Mouse (Mus musculus): ENCODE measurements at regions not wholly inside any gene's neighbourhood (a gene's known extent, or its start where the extent isn't known, plus 50 kb on each side); places are given as distances from the start of the nearest gene placed in this dataset.

GRCm38 (mm10) chr5:126723304-126724295 is 518.0 kb upstream of the Tmem132c start:
- intact Hi-C loops (cut with DNase I) = no loop called here

- intact Hi-C loops (cut with DNase I) = no loop called here
Measured at GRCm38 (mm10) chr5:126724329-126724728, 517.3 kb upstream of the Tmem132c start.

- intact Hi-C loops (cut with DNase I) = loop anchor here (5.0 kb wide), 1 partner anchor 111 kb away; no protein-coding TSS in a partner anchor
Measured at GRCm38 (mm10) chr5:126733470-126733869, 508.1 kb upstream of the Tmem132c start.

- intact Hi-C loops (cut with DNase I) = no loop called here
Measured at GRCm38 (mm10) chr5:126735733-126736132, 505.9 kb upstream of the Tmem132c start.

GRCm38 (mm10) chr5:126737681-126738080 is 503.9 kb upstream of the Tmem132c start:
- intact Hi-C loops (cut with DNase I) = no loop called here

- intact Hi-C loops (cut with DNase I) = no loop called here
Measured at GRCm38 (mm10) chr5:126740861-126741410, 500.7 kb upstream of the Tmem132c start.

GRCm38 (mm10) chr5:126755107-126755506 is 486.5 kb upstream of the Tmem132c start:
- intact Hi-C loops (cut with DNase I) = no loop called here

- intact Hi-C loops (cut with DNase I) = no loop called here
Measured at GRCm38 (mm10) chr5:126765037-126765707, 476.4 kb upstream of the Tmem132c start.

- intact Hi-C loops (cut with DNase I) = no loop called here
Measured at GRCm38 (mm10) chr5:126769031-126769430, 472.6 kb upstream of the Tmem132c start.

GRCm38 (mm10) chr5:126787706-126788610 is 453.6 kb upstream of the Tmem132c start:
- intact Hi-C loops (cut with DNase I) = no loop called here

GRCm38 (mm10) chr5:126799698-126800279 is 441.8 kb upstream of the Tmem132c start:
- intact Hi-C loops (cut with DNase I) = loop anchor here (10.0 kb wide), 1 partner anchor 135 kb away; no protein-coding TSS in a partner anchor

- intact Hi-C loops (cut with DNase I) = loop anchor here (10.0 kb wide), 1 partner anchor 142 kb away; no protein-coding TSS in a partner anchor
Measured at GRCm38 (mm10) chr5:126806656-126807055, 435.0 kb upstream of the Tmem132c start.

- intact Hi-C loops (cut with DNase I) = no loop called here
Measured at GRCm38 (mm10) chr5:126816069-126816468, 425.5 kb upstream of the Tmem132c start.

- intact Hi-C loops (cut with DNase I) = no loop called here
Measured at GRCm38 (mm10) chr5:126835440-126835839, 406.2 kb upstream of the Tmem132c start.

GRCm38 (mm10) chr5:126842606-126843005 is 399.0 kb upstream of the Tmem132c start:
- intact Hi-C loops (cut with DNase I) = no loop called here

- intact Hi-C loops (cut with DNase I) = no loop called here
Measured at GRCm38 (mm10) chr5:126862078-126862477, 379.5 kb upstream of the Tmem132c start.

GRCm38 (mm10) chr5:126875842-126876241 is 365.8 kb upstream of the Tmem132c start:
- intact Hi-C loops (cut with DNase I) = no loop called here

GRCm38 (mm10) chr5:126890710-126891109 is 350.9 kb upstream of the Tmem132c start:
- intact Hi-C loops (cut with DNase I) = no loop called here

- intact Hi-C loops (cut with DNase I) = no loop called here
Measured at GRCm38 (mm10) chr5:126893063-126893462, 348.5 kb upstream of the Tmem132c start.

- intact Hi-C loops (cut with DNase I) = no loop called here
Measured at GRCm38 (mm10) chr5:126910084-126910483, 331.5 kb upstream of the Tmem132c start.
